In genomic region chr16:26077246-26078099, GRCm38 (mm10) we compare ENCODE assay signal across 8 mouse cellular contexts. TPM values are rescaled to one million over a fixed set of nuclear protein-coding genes. Genes with fewer than 3 reads are reported as not detected.
DNase-seq lines count a peak whose midpoint lies in the region; ATAC-seq and TF ChIP-seq lines count a peak whose summit lies in the region.

No protein-coding gene starts in this region.

- peaks cover 26% of the 10 kb centered on the region for H3K4me1 ChIP-seq in forebrain, embryonic 10.5 days
- no peaks in the 10 kb centered on the region for H3K4me1 ChIP-seq in forebrain, embryonic 16.5 days (replicated peaks; ENCODE audit: control insufficient read depth, insufficient read depth, low read length)
- peaks cover 20% of the 10 kb centered on the region for H3K4me1 ChIP-seq in lung, embryonic 15.5 days
- no peaks in the 10 kb centered on the region for H3K4me1 ChIP-seq in lung, adult 2 months (ENCODE audit: control insufficient read depth, insufficient read depth, low read length)
- peaks cover 16% of the 10 kb centered on the region for H3K4me1 ChIP-seq in stomach, embryonic 15.5 days

- no peak overlapping the region for H3K4me2 ChIP-seq in forebrain, embryonic 16.5 days (ENCODE audit: low read length)
- no peak overlapping the region for H3K4me2 ChIP-seq in lung, embryonic 15.5 days
- no peak overlapping the region for H3K4me2 ChIP-seq in stomach, embryonic 15.5 days

- no peaks in the 10 kb centered on the region for H3K9me3 ChIP-seq in forebrain, embryonic 10.5 days
- no peaks in the 10 kb centered on the region for H3K9me3 ChIP-seq in forebrain, embryonic 16.5 days (ENCODE audit: control insufficient read depth, low read length)
- no peaks in the 10 kb centered on the region for H3K9me3 ChIP-seq in lung, embryonic 15.5 days
- no peaks in the 10 kb centered on the region for H3K9me3 ChIP-seq in stomach, embryonic 15.5 days

- no peak for TF ChIP-seq CTCF in lung, adult 2 months (IDR thresholded peaks at IDR 0.05; ENCODE audit: insufficient read depth, low read length)

- DNase-seq in forebrain, embryonic 10.5 days (ENCODE audit: extremely low spot score, low spot score), result no peak
- DNase-seq in lung, adult 2 months, result no peak
- peak; percentile 80 for DNase-seq in kidney, postnatal 10 days
- no peak for DNase-seq in gastrocnemius, adult 18-20 months (ENCODE audit: low spot score)
- DNase-seq in layer of hippocampus, postnatal 14 days (ENCODE audit: low spot score in 2 of 2), result no peak

- no peak overlapping the region for H3K4me3 ChIP-seq in forebrain, embryonic 10.5 days
- no peak overlapping the region for H3K4me3 ChIP-seq in forebrain, embryonic 16.5 days (replicated peaks; ENCODE audit: low read length)
- H3K4me3 ChIP-seq in lung, embryonic 15.5 days, result no peak overlapping the region
- H3K4me3 ChIP-seq in lung, adult 2 months (replicated peaks; ENCODE audit: extremely low read depth, low read depth, low read length), result no peak overlapping the region
- H3K4me3 ChIP-seq in stomach, embryonic 15.5 days (replicated peaks), result no peak overlapping the region

- no peak for TF ChIP-seq POLR2A in lung, adult 2 months (IDR thresholded peaks at IDR 0.05; ENCODE audit: borderline replicate concordance, extremely low read depth, low read depth, low read length)

- WGBS in forebrain, embryonic 10.5 days, result 58% methylated on average over 10 of the region's 10 CpGs
- WGBS in forebrain, embryonic 16.5 days, result 53% methylated on average over 10 of the region's 10 CpGs
- WGBS in lung, embryonic 15.5 days, result 64% methylated on average over 10 of the region's 10 CpGs
- WGBS in lung, adult 2 months, result 72% methylated on average over 10 of the region's 10 CpGs
- 66% methylated on average over 10 of the region's 10 CpGs for WGBS in stomach, embryonic 15.5 days

- peaks cover 6% of the 10 kb centered on the region; the same call in 1 of the 2 replicates for H3K27me3 ChIP-seq in forebrain, embryonic 10.5 days (ENCODE audit: poor library complexity, severe bottlenecking)
- no peaks in the 10 kb centered on the region for H3K27me3 ChIP-seq in forebrain, embryonic 16.5 days (replicated peaks; ENCODE audit: control insufficient read depth, insufficient read depth, low read length)
- H3K27me3 ChIP-seq in lung, embryonic 15.5 days, result no peaks in the 10 kb centered on the region
- no peaks in the 10 kb centered on the region for H3K27me3 ChIP-seq in stomach, embryonic 15.5 days (replicated peaks)

- ATAC-seq in forebrain, embryonic 16.5 days, result no peak
- peak; percentile 31; the same call in 1 of the 2 replicates for ATAC-seq in lung, embryonic 15.5 days (ENCODE audit: borderline replicate concordance, extremely low read depth, low FRiP score, low TSS enrichment)
- ATAC-seq in stomach, embryonic 15.5 days (ENCODE audit: insufficient read depth, low FRiP score, low read depth), result 0 out of 2 replicates have a peak, but pooled peaks have one; percentile 20

- peak overlapping the region; percentile 72 for H3K27ac ChIP-seq in forebrain, embryonic 10.5 days
- no peak overlapping the region for H3K27ac ChIP-seq in forebrain, embryonic 16.5 days (ENCODE audit: low read length)
- H3K27ac ChIP-seq in lung, embryonic 15.5 days, result peak overlapping the region; percentile 4; the same call in 1 of the 2 replicates
- H3K27ac ChIP-seq in stomach, embryonic 15.5 days, result no peak overlapping the region; the same call in 1 of the 2 replicates

- H3K36me3 ChIP-seq in forebrain, embryonic 10.5 days (replicated peaks), result no peaks in the 10 kb centered on the region
- H3K36me3 ChIP-seq in forebrain, embryonic 16.5 days (ENCODE audit: control insufficient read depth, insufficient read depth), result no peaks in the 10 kb centered on the region
- H3K36me3 ChIP-seq in lung, embryonic 15.5 days, result no peaks in the 10 kb centered on the region
- no peaks in the 10 kb centered on the region for H3K36me3 ChIP-seq in stomach, embryonic 15.5 days

- H3K9ac ChIP-seq in forebrain, embryonic 16.5 days (replicated peaks; ENCODE audit: low read depth, low read length), result no peak overlapping the region
- H3K9ac ChIP-seq in lung, embryonic 15.5 days, result no peak overlapping the region
- no peak overlapping the region for H3K9ac ChIP-seq in stomach, embryonic 15.5 days

RNA-seq across cellular contexts. Expression of gene P3h2, which starts 28.1 kb away (rescaled TPM):
- 2.5 and 2.9 TPM in 2 replicates for polyA plus RNA-seq in forebrain, embryonic 10.5 days (2016; fragmentation: Nextera tagmentation; extraction: Ambion mirVana)
- 0.44 TPM in 1 of 2 replicates, not detected in the other for polyA plus RNA-seq in forebrain, embryonic 16.5 days (2015; fragmentation: Nextera tagmentation; extraction: Ambion mirVana)
- polyA plus RNA-seq in lung, embryonic 15.5 days (2015; fragmentation: Nextera tagmentation; extraction: Ambion mirVana), result 4.1 and 4.9 TPM in 2 replicates
- polyA plus RNA-seq in lung, adult 2 months (2012; rRNA removed), result 4.5 and 6.0 TPM in 2 replicates
- polyA plus RNA-seq in stomach, embryonic 15.5 days (2015; fragmentation: Nextera tagmentation; extraction: Ambion mirVana), result 4.9 and 5.5 TPM in 2 replicates
- 1 to 10 TPM; 2.6 to 7.1 TPM for total RNA-seq in gastrocnemius, adult 18-20 months (2021)
- total RNA-seq in layer of hippocampus, postnatal 14 days (2021), result 1 to 10 TPM; 4.2 to 4.4 TPM

Comparison
In these comparisons a context has a peak if more than half of its experiments do, and no peak if none do; other contexts are left out.
1. H3K27ac ChIP-seq: peak in forebrain, embryonic 10.5 days (single experiment) and lung, embryonic 15.5 days (single experiment); none in forebrain, embryonic 16.5 days (single experiment) and stomach, embryonic 15.5 days (single experiment).